ENCODE assay signal across 27 mouse cellular contexts in genomic region chr12:113157971-113158370, GRCm38 (mm10). TPM values are rescaled to one million over a fixed set of nuclear protein-coding genes. Genes with fewer than 3 reads are reported as not detected.
A peak's percentile ranks its signal among the peaks of the same experiment; 100 is the strongest.
DNase-seq lines count a peak whose midpoint lies in the region; ATAC-seq and TF ChIP-seq lines count a peak whose summit lies in the region.
"Had no signal": no experiment of that assay in that cellular context is flagged by ENCODE, and none has a peak within 500 bp of the region (broad histone marks: within the 10 kb centered on the region; RNA-seq: fewer than 3 reads in every experiment).

No protein-coding gene starts in this region.

- H3K4me1 ChIP-seq in heart, embryonic 15.5 days (replicated peaks), result peaks cover 32% of the 10 kb centered on the region
- peaks cover 35% of the 10 kb centered on the region for H3K4me1 ChIP-seq in liver, embryonic 13.5 days (replicated peaks)
- peaks cover 30% of the 10 kb centered on the region for H3K4me1 ChIP-seq in liver, embryonic 12.5 days
- H3K4me1 ChIP-seq in E14TG2a.4 (replicated peaks; ENCODE audit: low read depth, low read length), result peaks cover 79% of the 10 kb centered on the region
- peaks cover 33% of the 10 kb centered on the region for H3K4me1 ChIP-seq in embryonic facial prominence, embryonic 10.5 days

- no peak for TF ChIP-seq CTCF in E14TG2a.4 (conservative IDR thresholded peaks at IDR 0.05; ENCODE audit: low read length)

- ATAC-seq in heart, embryonic 15.5 days (replicated peaks; ENCODE audit: insufficient number of reproducible peaks, insufficient read depth, low FRiP score, low read depth), result no peak
- ATAC-seq in liver, embryonic 13.5 days (ENCODE audit: low read depth), result no peak
- no peak for ATAC-seq in liver, embryonic 12.5 days
- ATAC-seq: activated CD4-positive, CD25-positive, alpha-beta regulatory T cell, adult 4 months; forebrain, embryonic 14.5 days had no signal

- no peaks in the 10 kb centered on the region for H3K9me3 ChIP-seq in heart, embryonic 15.5 days (replicated peaks)
- H3K9me3 ChIP-seq in liver, embryonic 13.5 days (replicated peaks), result no peaks in the 10 kb centered on the region
- H3K9me3 ChIP-seq in liver, embryonic 12.5 days (replicated peaks), result no peaks in the 10 kb centered on the region
- no peaks in the 10 kb centered on the region for H3K9me3 ChIP-seq in E14TG2a.4 (ENCODE audit: low read length)
- H3K9me3 ChIP-seq in embryonic facial prominence, embryonic 10.5 days, result no peaks in the 10 kb centered on the region
- H3K9me3 ChIP-seq: hindbrain, embryonic 12.5 days; limb, embryonic 10.5 days; limb, embryonic 15.5 days; liver, embryonic 15.5 days; stomach, embryonic 15.5 days had no signal

- H3K36me3 ChIP-seq in heart, embryonic 15.5 days, result peaks cover 2% of the 10 kb centered on the region
- H3K36me3 ChIP-seq in liver, embryonic 13.5 days, result peaks cover 29% of the 10 kb centered on the region
- H3K36me3 ChIP-seq in liver, embryonic 12.5 days, result peaks cover 48% of the 10 kb centered on the region
- H3K36me3 ChIP-seq in E14TG2a.4 (ENCODE audit: insufficient read depth, low read length), result peaks cover 63% of the 10 kb centered on the region
- peaks cover 45% of the 10 kb centered on the region for H3K36me3 ChIP-seq in embryonic facial prominence, embryonic 10.5 days (replicated peaks)
- H3K36me3 ChIP-seq: stomach, embryonic 15.5 days had no signal

- H3K27me3 ChIP-seq in heart, embryonic 15.5 days, result no peaks in the 10 kb centered on the region
- H3K27me3 ChIP-seq in liver, embryonic 13.5 days, result peaks cover 6% of the 10 kb centered on the region; the same call in 1 of the 2 replicates
- peaks cover 5% of the 10 kb centered on the region; the same call in 1 of the 2 replicates for H3K27me3 ChIP-seq in liver, embryonic 12.5 days (replicated peaks)
- H3K27me3 ChIP-seq in E14TG2a.4 (ENCODE audit: insufficient read depth, low read length), result peaks cover 10% of the 10 kb centered on the region
- peaks cover 22% of the 10 kb centered on the region for H3K27me3 ChIP-seq in embryonic facial prominence, embryonic 10.5 days (replicated peaks; ENCODE audit: low read depth, poor library complexity, severe bottlenecking)
- H3K27me3 ChIP-seq: stomach, embryonic 15.5 days had no signal

- peak overlapping the region; percentile 90; the same call in 1 of the 2 replicates for H3K4me2 ChIP-seq in heart, embryonic 15.5 days
- peak overlapping the region; percentile 97 for H3K4me2 ChIP-seq in liver, embryonic 13.5 days
- no peak overlapping the region for H3K4me2 ChIP-seq in liver, embryonic 12.5 days

- DNase-seq in heart, postnatal 4 days, result no peak
- DNase-seq in liver, embryonic 13.5 days, result no peak
- DNase-seq in embryonic facial prominence, embryonic 10.5 days (ENCODE audit: low spot score), result no peak
- no peak for DNase-seq in embryo, embryonic 10 days (ENCODE audit: low spot score)
- DNase-seq: adrenal gland, adult 2 months; adrenal gland, postnatal 36 days; B cell, adult 2 months; cerebellum, adult 2 months; cerebellum, postnatal 36 days; kidney, adult 18-20 months; kidney, postnatal 10 days; layer of hippocampus, adult 9-11 months; lung, embryonic 14.5 days; right cerebral cortex, postnatal 25 days; thymus, adult 18-20 months; thymus, postnatal 25 days had no signal

- no peak overlapping the region for H3K27ac ChIP-seq in heart, embryonic 15.5 days
- no peak overlapping the region for H3K27ac ChIP-seq in liver, embryonic 13.5 days
- no peak overlapping the region for H3K27ac ChIP-seq in liver, embryonic 12.5 days
- no peak overlapping the region for H3K27ac ChIP-seq in embryonic facial prominence, embryonic 10.5 days (replicated peaks)
- H3K27ac ChIP-seq: hindbrain, embryonic 12.5 days; limb, embryonic 10.5 days; limb, embryonic 15.5 days; liver, embryonic 15.5 days; stomach, embryonic 15.5 days had no signal

- H3K9ac ChIP-seq in heart, embryonic 15.5 days, result no peak overlapping the region
- H3K9ac ChIP-seq in liver, embryonic 13.5 days, result no peak overlapping the region
- no peak overlapping the region for H3K9ac ChIP-seq in liver, embryonic 12.5 days
- H3K9ac ChIP-seq: limb, embryonic 15.5 days; stomach, embryonic 15.5 days had no signal

- WGBS in heart, embryonic 15.5 days, result 88% methylated on average over 8 of the region's 8 CpGs
- WGBS in liver, embryonic 13.5 days (ENCODE audit: insufficient replicate concordance), result 82% methylated on average over 8 of the region's 8 CpGs
- WGBS in liver, embryonic 12.5 days (ENCODE audit: insufficient replicate concordance), result 82% methylated on average over 8 of the region's 8 CpGs
- WGBS in embryonic facial prominence, embryonic 10.5 days, result 95% methylated on average over 8 of the region's 8 CpGs

- peak overlapping the region; percentile 69; the same call in 1 of the 2 replicates for H3K4me3 ChIP-seq in heart, embryonic 15.5 days
- H3K4me3 ChIP-seq in liver, embryonic 13.5 days (replicated peaks), result no peak overlapping the region
- no peak overlapping the region for H3K4me3 ChIP-seq in liver, embryonic 12.5 days
- peak overlapping the region; percentile 88; the same call in 1 of the 2 replicates for H3K4me3 ChIP-seq in E14TG2a.4 (replicated peaks; ENCODE audit: low read length)
- H3K4me3 ChIP-seq in embryonic facial prominence, embryonic 10.5 days, result peak overlapping the region; percentile 72; the same call in 1 of the 2 replicates
- H3K4me3 ChIP-seq: stomach, embryonic 15.5 days had no signal

RNA-seq across cellular contexts. Expression of gene Tedc1, which starts 1.8 kb away (rescaled TPM):
- 15.4 and 31.7 TPM in 2 replicates for polyA plus RNA-seq in heart, embryonic 15.5 days (2015; fragmentation: Nextera tagmentation; extraction: Ambion mirVana)
- 10 to 100 TPM in 1 of 2 experiments, 1 to 10 TPM in 1; 9.4 to 10.3 TPM for total RNA-seq in heart, postnatal 4 days (2021)
- polyA plus RNA-seq in liver, embryonic 13.5 days (2015; fragmentation: Nextera tagmentation; extraction: Ambion mirVana), result 12.0 and 12.9 TPM in 2 replicates
- 18.3 and 18.5 TPM in 2 replicates for polyA plus RNA-seq in liver, embryonic 12.5 days (2016; fragmentation: Nextera tagmentation; extraction: Ambion mirVana)
- polyA plus RNA-seq in embryonic facial prominence, embryonic 10.5 days (2016; fragmentation: Nextera tagmentation; extraction: Ambion mirVana), result 57.5 and 59.4 TPM in 2 replicates

RNA-seq across cellular contexts. Expression of gene Crip1, which starts 11.9 kb away (rescaled TPM):
- 646 and 685 TPM in 2 replicates for polyA plus RNA-seq in heart, embryonic 15.5 days (2015; fragmentation: Nextera tagmentation; extraction: Ambion mirVana)
- 100 to 1,000 TPM; 301 to 312 TPM for total RNA-seq in heart, postnatal 4 days (2021)
- 84.5 and 94.1 TPM in 2 replicates for polyA plus RNA-seq in liver, embryonic 13.5 days (2015; fragmentation: Nextera tagmentation; extraction: Ambion mirVana)
- polyA plus RNA-seq in liver, embryonic 12.5 days (2016; fragmentation: Nextera tagmentation; extraction: Ambion mirVana), result 96.9 and 99.8 TPM in 2 replicates
- polyA plus RNA-seq in embryonic facial prominence, embryonic 10.5 days (2016; fragmentation: Nextera tagmentation; extraction: Ambion mirVana), result 53.6 and 57.1 TPM in 2 replicates

RNA-seq across cellular contexts. Expression of gene Crip2, which starts 17.9 kb away (rescaled TPM):
- 1,571 and 1,711 TPM in 2 replicates for polyA plus RNA-seq in heart, embryonic 15.5 days (2015; fragmentation: Nextera tagmentation; extraction: Ambion mirVana)
- 1,000 to 10,000 TPM; 1,189 to 1,285 TPM for total RNA-seq in heart, postnatal 4 days (2021)
- polyA plus RNA-seq in liver, embryonic 13.5 days (2015; fragmentation: Nextera tagmentation; extraction: Ambion mirVana), result 47.9 and 50.4 TPM in 2 replicates
- 52.1 and 53.5 TPM in 2 replicates for polyA plus RNA-seq in liver, embryonic 12.5 days (2016; fragmentation: Nextera tagmentation; extraction: Ambion mirVana)
- polyA plus RNA-seq in embryonic facial prominence, embryonic 10.5 days (2016; fragmentation: Nextera tagmentation; extraction: Ambion mirVana), result 91.8 and 96.4 TPM in 2 replicates

RNA-seq across cellular contexts. Expression of gene Tmem121, which starts 27.8 kb away (rescaled TPM):
- polyA plus RNA-seq in heart, embryonic 15.5 days (2015; fragmentation: Nextera tagmentation; extraction: Ambion mirVana), result 2.0 and 7.8 TPM in 2 replicates
- 1 to 10 TPM; 1.4 to 1.5 TPM for total RNA-seq in heart, postnatal 4 days (2021)
- 0.46 and 0.52 TPM in 2 replicates for polyA plus RNA-seq in liver, embryonic 13.5 days (2015; fragmentation: Nextera tagmentation; extraction: Ambion mirVana)
- 1.0 and 1.2 TPM in 2 replicates for polyA plus RNA-seq in liver, embryonic 12.5 days (2016; fragmentation: Nextera tagmentation; extraction: Ambion mirVana)
- polyA plus RNA-seq in embryonic facial prominence, embryonic 10.5 days (2016; fragmentation: Nextera tagmentation; extraction: Ambion mirVana), result 11.4 and 12.1 TPM in 2 replicates
- total RNA-seq: gastrocnemius, adult 8-10 months had no signal
- polyA plus RNA-seq: activated CD4-positive, CD25-positive, alpha-beta regulatory T cell, adult 4 months had no signal

RNA-seq across cellular contexts. Expression of gene Mta1, which starts 59.9 kb away (rescaled TPM):
- polyA plus RNA-seq in heart, embryonic 15.5 days (2015; fragmentation: Nextera tagmentation; extraction: Ambion mirVana), result 11.3 and 11.4 TPM in 2 replicates
- total RNA-seq in heart, postnatal 4 days (2021), result 10 to 100 TPM; 55.2 to 61.3 TPM
- polyA plus RNA-seq in liver, embryonic 13.5 days (2015; fragmentation: Nextera tagmentation; extraction: Ambion mirVana), result 4.8 and 6.1 TPM in 2 replicates
- 7.2 and 7.7 TPM in 2 replicates for polyA plus RNA-seq in liver, embryonic 12.5 days (2016; fragmentation: Nextera tagmentation; extraction: Ambion mirVana)
- polyA plus RNA-seq in embryonic facial prominence, embryonic 10.5 days (2016; fragmentation: Nextera tagmentation; extraction: Ambion mirVana), result 20.3 and 21.0 TPM in 2 replicates

Comparison
In these comparisons a context has a peak if more than half of its experiments do, and no peak if none do; other contexts are left out.
1. H3K4me3 ChIP-seq: peak in heart, embryonic 15.5 days (single experiment), E14TG2a.4 (single experiment) and embryonic facial prominence, embryonic 10.5 days (single experiment); none in liver, embryonic 13.5 days (single experiment) and liver, embryonic 12.5 days (single experiment).
2. RNA of gene Crip2, which starts 17.9 kb away (polyA plus RNA-seq): 1,571 to 1,711 TPM in heart, embryonic 15.5 days; 91.8 to 96.4 TPM in embryonic facial prominence, embryonic 10.5 days, 52.1 to 53.5 TPM in liver, embryonic 12.5 days and 47.9 to 50.4 TPM in liver, embryonic 13.5 days; every median in the first group is over 10 times any median in the second.